Mouse (Mus musculus): ENCODE results near the gene Dars.

The Dars gene

DNA sequence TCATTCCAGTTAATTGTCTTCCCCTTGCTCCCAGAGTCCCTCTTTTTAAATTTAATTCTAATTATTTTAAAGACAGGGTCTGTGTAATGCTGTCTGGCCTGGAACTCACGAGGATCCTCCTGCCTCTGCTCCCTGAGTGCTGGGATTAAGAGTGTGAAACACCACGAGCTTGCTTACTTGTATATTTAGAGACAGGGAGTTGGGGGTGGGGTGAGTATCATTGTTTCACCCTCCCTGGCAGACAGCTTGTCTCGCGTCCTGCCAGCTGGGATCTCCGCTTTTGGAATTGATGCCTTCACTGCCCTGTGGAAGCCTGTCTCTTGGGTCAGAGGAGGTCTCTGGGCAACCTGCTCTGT, 343 bp upstream of the Dars start:
- DNase-seq (ENCODE audit: extremely low spot score, low spot score) = no peak

DNA sequence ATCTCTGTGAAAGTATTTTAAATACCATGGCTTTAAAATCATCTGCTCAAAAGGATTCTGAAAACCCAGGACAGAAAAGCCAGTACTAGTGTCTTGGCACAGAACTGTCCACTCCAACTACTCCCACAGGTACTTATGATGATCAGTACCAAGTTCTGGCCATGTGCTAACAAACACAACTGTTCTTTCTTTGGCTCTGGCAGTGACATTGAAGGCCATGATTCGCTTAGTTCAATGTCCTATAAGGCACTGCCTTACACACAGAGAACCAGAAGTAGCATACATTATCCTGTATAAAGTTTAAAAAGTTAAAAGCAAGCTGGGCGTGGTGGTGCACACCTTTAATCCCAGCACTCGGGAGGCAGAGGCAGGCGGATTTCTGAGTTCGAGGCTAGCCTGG, 6.0 kb downstream of the Dars start:
- DNase-seq (ENCODE audit: extremely low spot score, low spot score) = no peak

DNA sequence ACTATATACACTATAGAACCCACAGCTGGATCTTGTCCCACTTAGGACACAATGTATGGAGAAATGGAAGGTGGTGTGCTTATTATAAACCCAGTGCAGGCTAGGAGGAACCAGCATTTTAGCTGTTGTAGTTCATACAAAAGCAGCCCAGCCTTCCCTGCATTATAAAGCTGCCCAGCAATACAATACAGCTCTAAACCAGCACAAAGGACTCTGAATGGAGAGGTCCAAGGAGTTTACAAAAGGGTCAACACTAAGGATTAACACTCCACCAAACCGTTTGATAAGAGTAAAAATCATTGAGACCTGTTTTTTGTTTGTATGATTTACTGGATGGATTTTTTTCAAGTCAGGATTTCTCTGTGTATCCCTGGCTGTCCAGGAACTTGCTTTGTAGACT, 10.3 kb downstream of the Dars start:
- DNase-seq (ENCODE audit: extremely low spot score, low spot score) = no peak

DNA sequence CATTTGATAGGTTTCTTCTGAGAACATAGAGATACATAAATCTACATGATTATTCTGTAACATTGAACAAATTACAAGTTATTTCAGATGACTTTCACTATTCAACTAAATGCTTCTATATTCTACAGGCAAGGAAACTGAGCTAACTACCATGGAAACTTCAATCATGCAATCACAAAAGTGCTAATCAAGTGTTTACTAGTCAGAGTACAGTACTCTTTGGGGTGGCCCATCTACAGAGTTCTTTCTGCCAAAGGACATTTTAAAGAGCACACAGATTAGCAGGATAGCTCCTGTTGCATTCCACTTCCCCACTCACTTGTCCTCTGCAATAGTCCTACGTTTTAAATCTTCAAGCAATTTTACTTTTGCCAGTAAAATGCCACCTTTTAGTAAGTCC, 11.5 kb downstream of the Dars start:
- DNase-seq (ENCODE audit: extremely low spot score, low spot score) = no peak

DNA sequence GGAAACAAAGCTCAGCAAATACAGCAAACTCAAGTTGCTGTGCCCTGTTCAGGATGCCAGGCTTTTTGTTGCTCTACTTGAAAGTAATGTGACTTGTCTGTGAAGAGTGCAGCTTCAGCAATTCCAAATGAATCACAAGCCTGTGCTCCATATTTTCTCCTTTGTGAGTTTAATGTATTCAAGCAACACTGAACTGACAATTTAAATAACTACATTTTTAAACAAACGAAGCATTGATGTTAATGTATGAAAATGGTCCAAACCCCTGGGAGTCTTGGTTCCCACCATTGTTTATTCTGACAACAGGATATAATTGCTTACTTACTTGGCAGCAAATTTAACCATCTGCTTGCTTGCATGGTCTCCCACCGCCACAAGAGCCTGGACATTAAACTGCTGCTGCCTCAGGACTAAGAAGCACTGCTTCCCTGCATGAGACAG, 12.1 kb downstream of the Dars start:
- DNase-seq (ENCODE audit: extremely low spot score, low spot score) = no peak

DNA sequence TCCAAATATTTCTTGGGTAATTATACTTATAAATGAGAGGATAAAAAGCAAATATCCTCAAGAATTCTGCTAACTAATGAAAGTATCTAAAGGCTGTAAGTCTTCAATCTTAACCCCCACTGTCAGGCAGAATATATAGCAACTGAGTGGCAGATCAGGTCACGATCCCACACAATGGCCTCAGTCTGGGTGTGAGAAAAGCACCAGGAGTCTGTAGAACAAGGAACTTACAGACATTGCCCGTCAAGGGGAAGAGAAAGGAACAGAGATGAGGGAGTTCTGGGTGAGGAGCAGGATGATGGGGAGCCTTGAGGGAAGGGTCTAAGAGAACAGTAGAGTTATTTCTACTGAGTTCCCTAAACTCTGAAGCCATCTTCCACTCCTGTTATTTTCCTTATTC, 16.2 kb downstream of the Dars start:
- DNase-seq (ENCODE audit: extremely low spot score, low spot score) = no peak

DNA sequence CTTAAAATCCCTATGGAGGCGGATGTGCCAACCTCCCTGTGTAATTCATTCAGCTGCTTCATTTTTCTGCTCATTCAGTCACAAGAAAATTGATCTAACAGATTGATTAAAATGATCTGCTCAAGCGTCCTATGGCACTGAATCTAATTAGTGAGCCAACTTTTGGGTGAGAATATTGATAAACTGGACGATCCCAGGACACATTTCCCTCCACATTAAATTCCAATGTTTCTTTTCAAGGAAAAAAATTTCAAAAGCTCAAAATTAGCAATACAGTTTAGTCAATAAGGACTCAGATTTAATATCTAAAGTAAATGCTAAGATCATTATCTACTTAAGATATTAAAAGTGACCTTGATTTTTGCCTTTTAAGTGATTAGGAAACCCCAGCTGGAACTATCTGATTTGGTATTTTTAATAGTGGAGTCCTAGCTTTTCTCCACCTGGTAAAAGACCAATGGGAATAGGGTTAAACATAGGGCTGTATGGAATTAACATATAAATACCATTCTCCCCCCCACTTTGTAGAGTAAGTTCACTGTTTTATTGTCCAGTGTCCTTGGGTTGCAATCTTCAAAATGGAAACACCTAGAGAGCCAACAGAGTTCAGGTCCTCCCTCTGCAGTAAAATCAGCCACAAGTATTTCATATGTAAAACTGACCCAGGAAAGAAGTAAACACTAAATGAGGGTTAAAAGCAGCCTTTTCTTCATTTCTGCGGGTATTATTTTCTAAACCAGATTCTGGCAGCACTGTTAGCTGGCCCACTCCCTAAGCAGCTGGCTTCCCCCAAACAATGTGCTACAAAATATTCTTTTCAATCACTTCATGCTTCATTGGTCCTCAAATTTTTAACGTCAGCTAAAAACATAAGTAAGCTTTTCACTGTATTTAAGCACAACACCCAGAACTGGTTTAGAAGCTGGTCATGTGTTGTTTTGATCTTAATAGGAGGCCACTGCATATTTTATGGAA, 16.9 kb downstream of the Dars start:
- DNase-seq (ENCODE audit: extremely low spot score, low spot score) = no peak

DNA sequence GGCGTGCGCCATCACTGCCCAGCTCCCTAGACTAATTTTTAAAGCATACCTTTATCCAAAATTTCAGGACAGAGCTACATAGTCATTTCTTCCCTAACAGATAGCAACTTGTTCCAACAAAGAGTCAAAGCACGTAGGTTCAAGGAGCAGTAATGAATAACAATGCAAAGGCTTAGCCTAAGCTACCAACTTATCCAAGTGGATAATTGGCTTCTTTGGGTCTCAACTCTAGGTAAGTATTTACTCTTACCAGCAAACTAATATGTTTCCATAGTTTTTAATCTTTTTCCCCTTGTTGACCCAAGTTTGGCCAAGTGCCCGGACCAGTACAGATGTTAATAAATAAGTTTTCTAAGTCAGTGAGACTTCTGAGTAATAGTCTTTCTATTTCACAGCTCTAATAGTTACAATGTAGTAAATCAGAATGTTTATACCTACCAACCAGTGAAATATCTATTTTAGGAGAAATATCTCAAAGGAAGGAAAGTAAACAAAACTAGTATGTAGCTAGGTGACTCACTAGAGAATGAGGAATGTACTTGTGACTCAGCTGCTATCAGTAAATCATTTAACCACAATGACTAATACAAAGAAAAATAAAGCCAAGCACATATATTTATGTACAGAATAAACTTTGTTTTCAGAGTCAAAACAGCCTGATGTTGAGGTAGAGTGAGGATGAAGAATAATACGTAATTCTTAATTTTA, 18.3 kb downstream of the Dars start:
- DNase-seq (ENCODE audit: extremely low spot score, low spot score) = no peak

GRCm38 (mm10) chr1:128394657-128395056, 22.5 kb downstream of the Dars start:
- no peak for DNase-seq (ENCODE audit: extremely low spot score, low spot score)

- DNase-seq (ENCODE audit: extremely low spot score, low spot score) = no peak
These were observed 24.8 kb downstream of the Dars start for GRCm38 (mm10) chr1:128392382-128392781.

DNA sequence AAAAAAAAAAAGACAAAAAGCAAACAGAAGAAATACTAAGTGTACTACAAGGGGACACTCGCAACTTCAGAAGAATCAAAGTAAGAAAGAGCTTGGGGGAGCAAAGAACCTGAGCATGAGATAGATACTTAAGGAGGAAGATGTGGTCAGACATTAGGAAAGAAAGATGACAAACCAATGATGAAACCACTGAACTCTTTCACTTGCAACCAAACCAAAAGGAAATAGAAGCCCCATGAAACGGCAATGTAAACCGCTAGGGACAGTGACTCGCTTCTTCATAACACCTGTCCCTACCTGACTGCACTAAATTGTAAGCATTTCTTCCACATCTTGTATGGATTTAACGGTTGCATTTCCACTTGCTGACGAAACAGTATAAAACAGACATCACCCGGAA, 30.7 kb downstream of the Dars start:
- no peak for DNase-seq (ENCODE audit: extremely low spot score, low spot score)

GRCm38 (mm10) chr1:128376841-128377240, 40.3 kb downstream of the Dars start:
- DNase-seq (ENCODE audit: extremely low spot score, low spot score) = no peak

DNA sequence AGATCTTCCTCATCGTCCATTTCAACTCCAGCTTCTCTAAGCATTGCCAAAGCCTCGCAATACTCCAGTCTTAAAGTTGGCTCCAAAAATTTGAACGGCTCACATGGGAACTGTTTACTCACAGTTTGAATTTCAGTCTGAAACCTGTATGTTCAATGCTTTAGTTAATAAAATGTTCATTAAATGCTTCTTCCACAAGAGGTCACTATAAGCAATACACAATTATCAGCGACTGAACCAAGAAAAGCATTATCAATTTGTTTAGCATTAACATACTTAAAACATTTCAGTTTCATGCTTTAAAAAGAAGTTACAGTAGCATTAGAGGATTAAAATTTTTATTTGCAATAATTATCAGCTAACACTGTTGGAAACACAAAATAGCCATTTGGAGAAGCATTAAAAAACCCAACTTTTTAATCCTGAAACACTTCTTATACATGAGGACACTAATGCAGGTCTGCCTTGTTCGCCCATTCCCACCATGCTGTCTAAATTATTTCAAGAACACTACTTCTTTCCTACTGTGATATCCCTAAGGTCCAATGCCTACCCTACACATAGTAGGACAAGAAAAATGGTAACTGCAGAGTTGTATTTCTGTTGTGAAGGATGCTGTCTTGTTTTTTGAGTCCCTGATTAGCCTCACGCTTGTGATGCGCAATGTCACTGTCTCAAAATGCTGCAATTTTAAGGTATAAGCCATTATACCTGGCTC, 44.9 kb downstream of the Dars start:
- DNase-seq (ENCODE audit: extremely low spot score, low spot score) = no peak

DNA sequence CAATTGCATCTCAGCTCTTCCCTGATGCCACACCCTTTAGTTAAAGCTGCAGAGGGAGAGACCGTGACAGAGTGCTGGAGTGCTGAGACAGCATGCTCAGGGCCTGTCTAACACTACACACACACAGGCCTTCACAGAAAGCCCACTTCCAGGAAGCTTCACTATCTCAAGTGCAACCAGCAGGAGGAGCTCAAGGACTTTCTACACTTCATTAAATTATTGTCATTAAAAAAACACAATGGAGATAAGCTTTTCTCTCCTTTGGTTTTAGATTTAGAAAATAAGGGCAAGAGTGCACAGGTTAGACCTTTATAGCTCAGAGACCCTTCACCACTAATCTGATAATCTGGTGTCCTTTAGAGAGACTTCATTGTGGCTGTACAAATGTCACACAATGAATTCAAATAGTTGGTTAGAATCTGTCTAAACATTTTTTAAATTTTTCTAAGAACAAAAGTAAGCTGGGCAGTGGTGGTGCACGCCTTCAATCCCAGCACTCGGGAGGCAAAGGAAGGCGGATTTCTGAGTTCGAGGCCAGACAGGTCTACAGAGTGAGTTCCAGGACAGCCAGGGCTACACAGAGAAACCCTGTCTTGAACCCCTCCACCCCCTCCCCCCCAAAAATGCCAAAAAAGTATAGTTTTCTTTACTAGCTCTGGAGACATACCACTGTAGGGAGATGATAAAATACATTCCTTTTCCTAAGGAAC, 48.3 kb downstream of the Dars start:
- DNase-seq (ENCODE audit: extremely low spot score, low spot score) = no peak

GRCm38 (mm10) chr1:128360601-128361000, 56.6 kb downstream of the Dars start:
- no peak for DNase-seq (ENCODE audit: extremely low spot score, low spot score)

DNA sequence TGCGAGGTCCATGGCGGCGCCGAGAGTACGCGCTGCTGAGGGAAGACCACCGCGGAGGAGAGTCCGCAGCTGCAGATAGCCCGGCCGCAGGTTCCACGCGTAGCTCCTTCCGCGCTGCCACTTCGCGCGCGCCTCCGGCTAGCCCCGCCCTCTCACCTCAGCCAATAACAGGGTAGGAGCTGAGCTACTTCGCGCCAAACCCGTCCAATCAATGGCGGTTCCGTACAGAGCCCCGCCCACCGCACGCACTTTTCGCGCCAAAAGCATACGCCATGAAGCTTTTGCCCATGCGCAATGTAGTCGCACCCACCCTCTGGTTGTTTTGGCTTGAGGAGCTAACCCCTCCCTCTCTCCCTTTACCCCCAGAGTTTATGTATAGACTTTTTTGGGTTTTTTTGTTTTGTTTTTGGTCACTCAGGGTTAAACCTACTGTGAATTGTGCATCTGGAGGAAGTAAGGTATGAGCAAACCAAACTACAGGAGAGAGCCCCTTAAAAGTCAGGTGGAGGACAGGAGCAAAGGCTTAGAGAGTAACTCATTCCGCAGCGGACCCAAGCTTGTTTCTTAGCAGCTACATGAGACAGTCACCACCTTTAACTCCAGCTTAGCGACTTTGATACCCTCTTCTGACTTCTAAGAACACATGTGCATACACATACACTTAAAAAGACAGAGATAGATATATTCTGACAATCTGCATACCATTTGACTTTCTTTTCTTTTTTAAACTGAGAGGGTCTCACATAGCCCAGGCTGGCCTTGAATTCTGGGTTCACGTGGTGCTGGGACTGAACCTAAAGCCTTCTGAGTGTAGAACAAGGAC, 57.4 kb downstream of the Dars start, which contains the start of gene Mcm6:
Mcm6 (minus strand) TSS at position 111 of the 823 bp plus-strand sequence.
- peak; percentile 91 for DNase-seq (ENCODE audit: extremely low spot score, low spot score)

GRCm38 (mm10) chr1:128358916-128359553, 58.1 kb downstream of the Dars start:
- no peak for DNase-seq (ENCODE audit: extremely low spot score, low spot score)

- DNase-seq (ENCODE audit: extremely low spot score, low spot score) = no peak
These were observed 58.9 kb downstream of the Dars start for GRCm38 (mm10) chr1:128358276-128358675.

DNA sequence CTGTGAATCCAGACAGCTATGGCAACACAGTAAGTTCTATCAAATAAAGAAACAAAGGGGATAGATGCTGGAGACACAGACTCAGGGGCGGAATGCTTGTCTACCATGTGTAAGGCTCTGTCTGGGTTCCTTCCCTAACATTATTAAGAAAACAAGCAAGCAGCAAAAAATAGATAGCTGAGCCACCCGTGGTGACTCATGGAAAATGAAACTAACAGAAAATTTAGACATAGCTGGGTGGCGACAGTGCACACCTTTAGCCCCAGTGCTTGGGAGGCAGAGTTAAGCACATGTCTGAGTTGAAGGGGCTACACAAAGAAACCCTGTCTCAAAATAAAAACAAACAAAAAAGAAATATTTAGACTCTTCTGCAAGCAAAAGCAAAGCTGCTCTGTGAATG, 59.7 kb downstream of the Dars start:
- peak; percentile 12 for DNase-seq (ENCODE audit: extremely low spot score, low spot score)

DNA sequence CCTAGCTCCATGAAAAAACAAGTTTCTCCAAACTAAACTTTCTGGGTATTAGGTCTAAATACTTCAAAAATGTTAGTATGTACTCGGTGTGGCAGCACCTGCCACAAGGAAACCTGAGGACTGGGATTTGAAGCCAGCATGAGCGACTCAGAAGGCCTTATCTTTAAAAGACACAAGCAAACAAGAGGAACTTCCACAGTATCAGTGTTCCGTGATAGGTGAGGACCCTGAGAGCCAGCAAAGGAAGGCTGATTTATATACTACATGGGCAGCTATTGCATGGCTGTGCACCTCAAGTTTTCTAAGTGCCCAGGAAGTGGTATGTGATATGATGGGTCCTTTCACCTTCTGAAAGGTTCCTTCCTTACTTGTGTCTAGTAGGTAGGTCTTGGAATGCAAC, 64.1 kb downstream of the Dars start:
- DNase-seq (ENCODE audit: extremely low spot score, low spot score) = no peak

All from neural tube, embryonic 10.5 days (tissue).